Mouse (Mus musculus) heart, postnatal 0 days (tissue): Measurements from ENCODE around the gene Knl1. TPM values are rescaled to one million over a fixed set of nuclear protein-coding genes. Genes with fewer than 3 reads are reported as not detected.

Experiments used
- ATAC-seq: fragments of 200-750 bp; cut with Nextera tagmentation; 2 replicates; pipeline ENCODE4 v1.8.0; 2017; ENCODE audit warnings: low read depth, moderate number of reproducible peaks, moderate library complexity; ENCODE audit not compliant: insufficient read depth
- DNase-seq: peaks from one replicate; pipeline ENCODE4 v3.0.0-alpha.2; 2016; ENCODE audit warnings: low spot score
- H3K27ac ChIP-seq: fragments of 300-500 bp; sonication (generic); 2 replicates; pipeline ENCODE4 v1.5.1; 2014; ENCODE audit warnings: low read depth, mild to moderate bottlenecking
- H3K27me3 ChIP-seq: fragments of 300-500 bp; sonication (generic); 2 replicates; pipeline ENCODE4 v1.6.1; 2014; ENCODE audit warnings: low read length, mixed read lengths; ENCODE audit not compliant: control insufficient read depth, insufficient read depth
- H3K36me3 ChIP-seq: fragments of 300-500 bp; sonication (generic); replicated peaks from 2 replicates; pipeline ENCODE4 v1.6.1; 2014; ENCODE audit warnings: low read length, mixed read lengths; ENCODE audit not compliant: control insufficient read depth, insufficient read depth
- H3K4me1 ChIP-seq: fragments of 300-500 bp; sonication (generic); 2 replicates; pipeline ENCODE4 v1.6.1; 2014; ENCODE audit warnings: antibody characterized with exemption; ENCODE audit not compliant: control insufficient read depth, insufficient read depth
- H3K4me2 ChIP-seq: fragments of 300-500 bp; sonication (generic); 2 replicates; pipeline ENCODE4 v1.6.1; 2014; ENCODE audit warnings: low read depth, mild to moderate bottlenecking, low read length, moderate library complexity
- H3K4me3 ChIP-seq: fragments of 300-500 bp; sonication (generic); 2 replicates; pipeline ENCODE4 v1.5.1; 2014; ENCODE audit warnings: low read depth, low read length
- H3K9ac ChIP-seq: fragments of 300-500 bp; sonication (generic); replicated peaks from 2 replicates; pipeline ENCODE4 v1.6.1; 2014; ENCODE audit warnings: low read depth, low read length, mixed read lengths
- H3K9me3 ChIP-seq: fragments of 300-500 bp; sonication (generic); replicated peaks from 2 replicates; pipeline ENCODE4 v1.6.1; 2016; ENCODE audit warnings: low read length; ENCODE audit not compliant: control insufficient read depth
- CTCF ChIP-seq: IDR thresholded peaks from 2 replicates; pipeline ENCODE4 v1.5.1; 2016; ENCODE audit warnings: antibody characterized with exemption, control low read depth, low read depth
- EP300 ChIP-seq: IDR thresholded peaks from 2 replicates; pipeline ENCODE4 v1.6.1; 2016; ENCODE audit warnings: antibody characterized with exemption, low read depth
- WGBS: fragments of 180-500 bp; shearing (Covaris S2); extraction: QIAGEN DNeasy Blood & Tissue Kit; methylation state at CpG from one replicate; pipeline ENCODE4 v1.1.7; 2014; 5-methylcytosine and 5-hydroxymethylcytosine counted together
- polyA plus RNA-seq: library from polyadenylated mRNA; unstranded; fragments of >200 nt; fragmentation: Nextera tagmentation; extraction: Ambion mirVana; gene quantifications from 2 replicates; pipeline ENCODE4 v1.2.1, GENCODE M21; 2015
- total RNA-seq: library from RNA; depleted of rRNA; stranded (reverse); fragments of >200 nt; gene quantifications from 2 replicates; pipeline ENCODE4 v1.2.3, GENCODE M21; 2014; ENCODE audit warnings: low replicate concordance

The Knl1 gene
- total and polyA plus RNA-seq, 2 experiments from 2014 or later, result 14.5 to 50.5 TPM

DNA sequence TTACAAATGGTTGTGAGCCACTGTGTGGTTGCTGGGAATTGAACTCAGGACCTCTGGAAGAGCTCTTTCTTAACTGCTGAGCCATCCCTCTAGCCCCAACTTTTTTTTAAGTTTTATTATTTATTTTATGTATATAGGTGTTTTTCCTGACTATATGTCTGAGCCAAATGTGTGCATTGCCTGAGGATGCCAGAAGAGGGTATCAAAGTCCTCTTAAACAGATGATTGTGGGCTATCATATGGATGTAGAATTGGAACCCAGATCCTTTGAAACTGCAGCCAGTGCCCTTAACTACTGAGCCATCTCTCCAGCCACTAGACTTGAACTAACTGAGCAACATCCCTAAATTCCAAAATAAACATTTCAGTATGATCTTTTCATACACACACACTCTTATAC lies 54.6 kb downstream of the Knl1 start:
- no peaks in the 10 kb centered on the region for H3K4me1 ChIP-seq
- H3K27me3 ChIP-seq, result no peaks in the 10 kb centered on the region
- ATAC-seq, result no peak
- H3K36me3 ChIP-seq, result peaks cover 52% of the 10 kb centered on the region
- no peak overlapping the region for H3K4me3 ChIP-seq
- no peak overlapping the region for H3K9ac ChIP-seq
- TF ChIP-seq CTCF (no peak), EP300 (no peak)
- H3K4me2 ChIP-seq, result no peak overlapping the region
- no peak for DNase-seq
- H3K9me3 ChIP-seq, result no peaks in the 10 kb centered on the region
- H3K27ac ChIP-seq, result no peak overlapping the region

DNA sequence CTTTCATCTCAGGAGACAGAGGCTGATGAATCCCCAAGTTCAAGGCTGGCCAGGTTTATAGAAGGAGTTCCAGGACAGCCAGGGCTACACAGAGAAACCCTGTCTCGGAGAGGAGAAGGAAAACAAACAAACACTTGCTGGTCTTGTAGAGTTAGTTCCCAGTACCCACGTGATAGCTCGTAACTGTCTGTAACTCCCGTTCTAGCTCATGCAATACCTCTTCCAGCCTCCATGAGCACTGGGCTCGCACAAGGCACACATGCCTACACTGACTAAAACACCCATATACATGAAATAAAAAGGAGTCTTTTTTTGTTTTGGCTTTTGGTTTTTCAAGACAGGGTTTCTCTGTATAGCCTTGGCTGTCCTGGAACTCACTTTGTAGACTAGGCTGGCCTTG lies 59.7 kb downstream of the Knl1 start:
- no peak overlapping the region for H3K4me3 ChIP-seq
- ATAC-seq (no peak), DNase-seq (no peak)
- no peak overlapping the region for H3K27ac ChIP-seq
- TF ChIP-seq CTCF (no peak), EP300 (no peak)
- H3K9me3 ChIP-seq, result no peaks in the 10 kb centered on the region
- peaks cover 28% of the 10 kb centered on the region for H3K36me3 ChIP-seq
- H3K9ac ChIP-seq, result no peak overlapping the region
- no peaks in the 10 kb centered on the region for H3K27me3 ChIP-seq
- H3K4me1 ChIP-seq, result no peaks in the 10 kb centered on the region
- WGBS, result 83% methylated on average over 5 of the region's 5 CpGs
- H3K4me2 ChIP-seq, result no peak overlapping the region

DNA sequence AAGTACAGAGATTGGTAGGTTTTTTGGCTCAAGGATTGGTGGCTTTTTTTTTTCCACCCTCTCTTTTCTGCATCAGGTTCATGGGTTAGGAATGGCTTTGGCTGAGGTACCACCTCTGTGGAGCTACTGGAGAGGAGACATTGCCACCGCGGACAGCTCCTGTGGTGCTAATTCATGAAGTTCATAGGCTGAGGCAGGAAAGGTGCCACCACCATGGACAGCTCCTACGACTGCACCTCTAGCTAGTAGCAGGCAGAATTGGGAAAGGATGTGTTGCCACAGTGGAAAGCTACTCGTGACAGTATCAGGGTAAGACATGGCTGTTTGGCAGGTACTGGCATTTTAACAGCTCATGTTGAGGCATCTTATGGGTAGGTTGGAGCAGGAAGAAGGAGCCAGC lies 61.6 kb downstream of the Knl1 start:
- Histone ChIP-seq H3K36me3 (0 out of 2 replicates have a peak, but pooled peaks cover 9% of the 10 kb centered on the region), H3K9ac (no peak overlapping the region), H3K27ac (no peak overlapping the region), H3K9me3 (no peaks in the 10 kb centered on the region), H3K27me3 (no peaks in the 10 kb centered on the region), H3K4me1 (0 out of 2 replicates have a peak, but pooled peaks cover 8% of the 10 kb centered on the region), H3K4me3 (no peak overlapping the region), H3K4me2 (no peak overlapping the region)
- DNase-seq (peak; percentile 31), ATAC-seq (no peak)
- TF ChIP-seq EP300 (no peak), CTCF (no peak)
- WGBS, result 46% methylated on average over 4 of the region's 4 CpGs

- H3K4me1 ChIP-seq, result 0 out of 2 replicates have a peak, but pooled peaks cover 9% of the 10 kb centered on the region
- H3K27ac ChIP-seq, result no peak overlapping the region
- 96% methylated on average over 3 of the region's 3 CpGs for WGBS
- ATAC-seq (no peak), DNase-seq (no peak)
- no peak overlapping the region for H3K4me3 ChIP-seq
- no peaks in the 10 kb centered on the region for H3K9me3 ChIP-seq
- H3K36me3 ChIP-seq, result no peaks in the 10 kb centered on the region
- TF ChIP-seq CTCF (no peak), EP300 (no peak)
- no peak overlapping the region for H3K4me2 ChIP-seq
- H3K27me3 ChIP-seq, result no peaks in the 10 kb centered on the region
- H3K9ac ChIP-seq, result no peak overlapping the region
Observed at GRCm38 (mm10) chr2:119111060-119111459, 64.1 kb downstream of the Knl1 start.

- 0 out of 2 replicates have a peak, but pooled peaks cover 9% of the 10 kb centered on the region for H3K4me1 ChIP-seq
- peak; percentile 92 for ATAC-seq
- peak; percentile 93 for DNase-seq
- H3K4me3 ChIP-seq, result peak within 1 kb of the TSS; percentile 75
- H3K36me3 ChIP-seq, result 0 out of 2 replicates have a peak, but pooled peaks cover 6% of the 10 kb centered on the region
- H3K27ac ChIP-seq, result peak within 1 kb of the TSS; percentile 77
- H3K9me3 ChIP-seq, result no peaks in the 10 kb centered on the region
- under 1% methylated on average over 51 of the region's 51 CpGs for WGBS
- peak within 1 kb of the TSS; percentile 49 for H3K9ac ChIP-seq
- TF ChIP-seq CTCF (no peak), EP300 (0 out of 2 replicates have a peak, but pooled peaks have one; percentile 12)
- peak within 1 kb of the TSS; percentile 99 for H3K4me2 ChIP-seq
- no peaks in the 10 kb centered on the region for H3K27me3 ChIP-seq
Observed at GRCm38 (mm10) chr2:119112438-119113112, 65.7 kb downstream of the Knl1 start, which contains the start of gene Rad51. Rad51 (plus strand) TSS chr2:119112793.
